Mouse (Mus musculus) liver, postnatal 0 days (tissue): ENCODE results near the gene Ago3.

ENCODE experiments used
- CTCF ChIP-seq: sonication (generic); IDR thresholded peaks from 2 replicates; pipeline ENCODE4 v1.5.1; 2016; ENCODE audit warnings: antibody characterized with exemption, low read depth
- EP300 ChIP-seq: IDR thresholded peaks from 2 replicates; pipeline ENCODE4 v1.6.1; 2016; ENCODE audit warnings: antibody characterized with exemption, low read depth, mild to moderate bottlenecking

- TF ChIP-seq CTCF (no peak), EP300 (no peak)
These were observed 107.4 kb downstream of the Ago3 start for GRCm38 (mm10) chr4:126321854-126322511.
